Mouse (Mus musculus) C2C12 (cell line): ENCODE data around the gene Slc22a16. TPM values are rescaled to one million over a fixed set of nuclear protein-coding genes. Genes with fewer than 3 reads are reported as not detected.
"Not testable (repeated sequence)": the region's sequence is repeated elsewhere in the genome, so short reads cannot be mapped to it uniquely, and the experiment has no call there.

Experiments used
- H3K27me3 ChIP-seq: one replicate; pipeline ENCODE4 v1.6.1; 2011; ENCODE audit not compliant: control insufficient read depth, insufficient read depth, insufficient read length
- H3K36me3 ChIP-seq: one replicate; pipeline ENCODE4 v1.6.1; 2011; ENCODE audit not compliant: control insufficient read depth, insufficient read depth
- H3K4me3 ChIP-seq: one replicate; pipeline ENCODE4 v1.5.1; 2011; ENCODE audit warnings: mild to moderate bottlenecking, control low read depth; ENCODE audit not compliant: poor library complexity, insufficient read depth, severe bottlenecking
- H3K79me2 ChIP-seq: one replicate; pipeline ENCODE4 v1.6.1; 2011; ENCODE audit not compliant: control insufficient read depth, insufficient read depth
- H3K79me3 ChIP-seq: one replicate; pipeline ENCODE4 v1.6.1; 2011; ENCODE audit warnings: low read depth, control low read depth
- H3ac ChIP-seq: one replicate; pipeline ENCODE3; 2011; ENCODE audit warnings: low read depth; ENCODE audit not compliant: control insufficient read depth, insufficient read length
- CEBPB ChIP-seq: IDR thresholded peaks from one replicate; pipeline ENCODE4 v1.6.1; 2011; ENCODE audit warnings: low read depth, mild to moderate bottlenecking, control low read depth, moderate library complexity
- CTCF ChIP-seq: IDR thresholded peaks from one replicate; pipeline ENCODE4 v1.5.1; 2011; ENCODE audit not compliant: control insufficient read depth, insufficient read depth, insufficient read length
- FOSL1 ChIP-seq: IDR thresholded peaks from one replicate; pipeline ENCODE4 v1.8.0; 2011; ENCODE audit warnings: mild to moderate bottlenecking, low read length; ENCODE audit not compliant: poor library complexity, insufficient read depth, severe bottlenecking
- MAX ChIP-seq: IDR thresholded peaks from one replicate; pipeline ENCODE4 v1.6.1; 2011; ENCODE audit warnings: mild to moderate bottlenecking, control low read depth
- MYOD1 ChIP-seq: IDR thresholded peaks from one replicate; pipeline ENCODE4 v1.6.1; 2011; ENCODE audit warnings: low read depth; ENCODE audit not compliant: control insufficient read depth, insufficient read length
- MYOG ChIP-seq: IDR thresholded peaks from one replicate; pipeline ENCODE4 v1.6.1; 2011; ENCODE audit not compliant: control insufficient read depth, insufficient read length; ENCODE audit errors: extremely low read depth
- USF1 ChIP-seq: IDR thresholded peaks from one replicate; pipeline ENCODE4 v1.6.1; 2011; ENCODE audit warnings: low read depth, mild to moderate bottlenecking, control low read depth, moderate library complexity
- polyA plus RNA-seq: library from polyadenylated mRNA; unstranded; fragments of >200 nt; fragmentation: generic; extraction: Trizol; gene quantifications from one replicate; pipeline ENCODE4 v1.2.1, GENCODE M21; 2012; ENCODE audit warnings: missing spikeins

Gene Slc22a16
- polyA plus RNA-seq, 1 experiment: not detected

DNA sequence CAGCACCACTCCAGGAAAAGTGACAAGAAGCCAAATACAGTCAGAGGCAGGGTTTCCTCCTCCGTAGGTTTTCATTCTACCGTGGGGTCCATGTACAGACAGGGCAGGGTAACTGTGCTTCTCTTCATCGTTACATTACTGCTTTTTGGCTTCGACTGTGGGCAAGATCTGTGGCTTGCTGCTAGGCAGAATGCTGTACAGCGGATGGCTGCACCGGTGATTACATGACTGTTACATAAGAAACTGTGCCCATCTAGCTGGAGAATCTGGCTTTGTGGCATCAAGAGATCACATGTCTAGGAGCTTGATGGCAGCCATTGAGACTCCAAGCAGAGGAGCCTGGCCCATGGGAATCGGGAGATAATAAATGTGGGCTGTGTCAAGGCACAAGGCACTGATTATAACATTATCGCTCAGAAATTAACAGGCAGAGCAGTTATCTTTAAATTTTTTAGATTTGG, 43.8 kb upstream of the Slc22a16 start:
- H3K4me3 ChIP-seq: no peak overlapping the region
- H3K27me3 ChIP-seq: no peaks in the 10 kb centered on the region
- H3K79me3 ChIP-seq: no peaks in the 10 kb centered on the region
- H3K79me2 ChIP-seq: no peaks in the 10 kb centered on the region
- H3K36me3 ChIP-seq: no peaks in the 10 kb centered on the region
- no peak for TF ChIP-seq USF1
- TF ChIP-seq FOSL1: no peak
- TF ChIP-seq MYOD1: no peak
- TF ChIP-seq CTCF: no peak
- no peak for TF ChIP-seq MYOG
- no peak for TF ChIP-seq MAX
- TF ChIP-seq CEBPB: no peak
- H3ac ChIP-seq: no peak overlapping the region

DNA sequence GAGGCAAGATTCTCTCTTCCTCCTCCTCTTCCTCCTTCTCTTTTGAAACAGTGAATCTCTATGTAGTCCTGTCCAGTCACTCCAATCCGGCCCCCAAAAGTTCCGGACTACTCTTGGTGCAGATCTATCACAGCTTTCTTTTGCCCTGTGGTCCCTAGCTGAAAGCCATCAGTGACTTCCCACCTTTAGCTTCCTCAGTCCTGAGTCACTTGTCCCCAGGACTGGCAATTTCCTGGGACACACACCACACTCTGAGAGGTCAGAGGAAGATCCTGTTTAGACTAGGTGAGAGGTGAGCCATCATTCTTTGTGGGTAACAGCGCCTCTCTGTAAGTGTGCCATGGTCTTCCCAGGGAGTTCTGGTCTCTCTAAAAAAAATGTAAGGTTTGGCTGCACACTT, 43.1 kb upstream of the Slc22a16 start:
- H3K79me2 ChIP-seq: no peaks in the 10 kb centered on the region
- no peak for TF ChIP-seq MYOD1
- no peak for TF ChIP-seq MYOG
- TF ChIP-seq MAX: no peak
- TF ChIP-seq USF1: no peak
- H3K4me3 ChIP-seq: no peak overlapping the region
- H3K27me3 ChIP-seq: no peaks in the 10 kb centered on the region
- H3K36me3 ChIP-seq: no peaks in the 10 kb centered on the region
- H3K79me3 ChIP-seq: no peaks in the 10 kb centered on the region
- no peak overlapping the region for H3ac ChIP-seq

DNA sequence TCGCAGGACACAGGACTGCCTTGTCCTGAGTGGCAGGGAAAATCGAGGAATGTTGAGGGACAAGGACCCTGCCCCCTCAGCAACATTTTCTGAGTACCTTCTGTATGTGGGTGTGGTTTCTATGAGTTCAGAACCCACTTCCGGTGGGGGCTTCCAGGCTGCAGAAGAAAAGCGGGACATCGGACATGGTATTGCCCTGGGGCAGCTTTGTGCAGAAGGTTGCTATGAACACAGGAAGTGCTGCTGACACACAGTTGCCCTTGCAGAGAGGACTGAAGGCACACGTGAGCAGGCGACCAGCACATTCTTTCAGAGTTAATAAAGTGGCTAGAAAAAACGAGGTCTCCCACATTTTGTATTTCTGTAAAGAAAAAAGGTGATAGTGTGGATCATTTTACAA, 42.6 kb upstream of the Slc22a16 start:
- H3K36me3 ChIP-seq: no peaks in the 10 kb centered on the region
- TF ChIP-seq CEBPB (no peak), USF1 (peak; percentile 43)
- H3K4me3 ChIP-seq: no peak overlapping the region

DNA sequence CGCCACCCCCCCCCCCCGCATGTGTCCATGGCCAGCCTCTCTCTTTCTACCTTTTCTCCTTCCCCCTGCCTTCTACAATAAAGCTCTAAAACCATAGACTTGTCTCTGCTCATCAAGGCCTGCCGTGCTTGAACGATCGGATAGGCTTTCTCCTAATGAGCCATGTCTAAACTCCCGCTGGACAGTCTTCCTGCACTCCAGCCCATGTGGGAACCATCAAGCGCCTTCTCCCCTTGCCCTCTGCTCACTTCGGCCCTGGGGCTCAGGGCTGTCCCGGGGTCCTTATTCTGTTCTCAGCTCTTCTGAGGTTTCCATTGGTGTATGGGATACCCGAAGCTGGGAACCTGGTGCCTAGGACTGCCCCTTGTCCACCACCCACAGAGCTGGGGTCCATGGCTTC, 41.5 kb upstream of the Slc22a16 start:
- no peak overlapping the region for H3ac ChIP-seq
- H3K27me3 ChIP-seq: no peaks in the 10 kb centered on the region
- H3K36me3 ChIP-seq: no peaks in the 10 kb centered on the region
- TF ChIP-seq CTCF (no peak), MAX (no peak), USF1 (no peak), MYOD1 (no peak), CEBPB (no peak), FOSL1 (no peak), MYOG (no peak)
- H3K4me3 ChIP-seq: no peak overlapping the region
- no peaks in the 10 kb centered on the region for H3K79me3 ChIP-seq
- H3K79me2 ChIP-seq: no peaks in the 10 kb centered on the region

More for the DNA sequence above, 42.6 kb upstream of the Slc22a16 start:
- H3K79me3 ChIP-seq: no peaks in the 10 kb centered on the region
- no peaks in the 10 kb centered on the region for H3K27me3 ChIP-seq
- H3ac ChIP-seq: no peak overlapping the region
- no peaks in the 10 kb centered on the region for H3K79me2 ChIP-seq

DNA sequence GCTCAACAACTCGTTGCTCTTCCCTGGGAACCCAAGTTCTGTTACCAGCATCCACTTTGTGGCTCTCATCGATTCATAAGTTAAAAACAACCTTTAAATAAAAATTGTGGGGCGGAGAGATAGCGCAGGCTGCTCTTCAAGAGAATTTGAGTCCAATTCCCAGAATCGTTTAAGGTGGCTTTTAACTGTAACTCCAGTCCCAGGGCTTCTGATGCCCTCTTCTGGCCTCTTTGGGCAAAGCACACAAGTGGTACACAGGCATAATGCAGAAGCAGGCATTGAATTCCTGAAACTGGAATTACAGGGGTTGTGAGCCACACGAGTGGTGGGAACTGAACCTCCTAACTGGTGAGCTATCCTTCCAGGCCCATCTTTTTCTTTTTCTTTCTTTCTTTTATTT, 40.5 kb upstream of the Slc22a16 start:
- Histone ChIP-seq H3K36me3 (no peaks in the 10 kb centered on the region), H3K4me3 (no peak overlapping the region), H3K79me3 (no peaks in the 10 kb centered on the region), H3ac (no peak overlapping the region), H3K27me3 (no peaks in the 10 kb centered on the region), H3K79me2 (no peaks in the 10 kb centered on the region)
- TF ChIP-seq MYOG (no peak), CTCF (peak; percentile 19)

DNA sequence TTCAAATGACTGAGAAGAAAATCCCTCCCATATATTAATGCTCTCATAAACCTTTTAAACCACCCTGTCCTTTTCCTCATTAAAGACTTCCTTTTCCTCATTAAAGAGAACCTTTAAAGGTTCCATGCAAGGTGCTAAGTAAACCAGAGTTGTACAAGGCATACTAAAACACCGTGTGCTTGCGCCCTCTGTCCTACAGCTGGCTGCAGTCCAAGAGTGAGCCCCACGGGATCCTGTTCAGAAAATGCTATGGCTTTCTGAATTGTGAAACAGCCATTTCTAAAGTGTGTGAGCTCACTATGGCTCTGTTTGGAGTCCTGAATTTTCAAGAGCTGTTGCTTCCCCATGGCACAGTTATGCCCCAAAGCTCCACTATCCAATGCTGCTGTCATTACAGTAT, 39.5 kb upstream of the Slc22a16 start:
- no peaks in the 10 kb centered on the region for H3K79me2 ChIP-seq
- no peaks in the 10 kb centered on the region for H3K36me3 ChIP-seq
- H3K4me3 ChIP-seq: no peak overlapping the region
- H3K79me3 ChIP-seq: no peaks in the 10 kb centered on the region
- no peaks in the 10 kb centered on the region for H3K27me3 ChIP-seq
- H3ac ChIP-seq: no peak overlapping the region
- no peak for TF ChIP-seq USF1
- TF ChIP-seq MYOG: no peak
- TF ChIP-seq CTCF: no peak
- no peak for TF ChIP-seq MAX
- no peak for TF ChIP-seq FOSL1
- TF ChIP-seq MYOD1: no peak
- no peak for TF ChIP-seq CEBPB

DNA sequence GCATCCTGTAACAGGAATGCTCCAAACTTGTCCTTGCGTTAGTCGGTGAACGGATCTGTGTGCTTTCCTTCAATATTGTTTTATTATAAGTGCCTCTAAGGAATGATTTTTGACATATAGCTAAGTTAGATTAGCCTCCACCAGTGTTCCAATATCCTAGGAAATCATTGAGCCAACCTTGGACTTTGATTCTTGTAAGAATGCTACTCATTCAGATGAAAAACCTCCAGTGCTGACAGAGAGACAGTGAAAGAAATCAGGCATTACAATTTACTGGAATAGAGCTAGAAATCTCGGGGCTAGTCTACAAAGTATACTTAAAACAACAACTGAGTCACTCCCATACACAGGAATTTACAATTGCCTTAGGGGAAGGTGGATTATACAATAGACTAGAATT, 37.5 kb upstream of the Slc22a16 start:
- H3K79me2 ChIP-seq, H3K36me3 ChIP-seq, H3K4me3 ChIP-seq: not testable (repeated sequence)

More for the DNA sequence above, 37.5 kb upstream of the Slc22a16 start:
- not testable (repeated sequence) for H3K79me3 ChIP-seq, H3K27me3 ChIP-seq, H3ac ChIP-seq
